Mouse (Mus musculus): ENCODE measurements around the gene Adamtsl4.

The Adamtsl4 gene

DNA sequence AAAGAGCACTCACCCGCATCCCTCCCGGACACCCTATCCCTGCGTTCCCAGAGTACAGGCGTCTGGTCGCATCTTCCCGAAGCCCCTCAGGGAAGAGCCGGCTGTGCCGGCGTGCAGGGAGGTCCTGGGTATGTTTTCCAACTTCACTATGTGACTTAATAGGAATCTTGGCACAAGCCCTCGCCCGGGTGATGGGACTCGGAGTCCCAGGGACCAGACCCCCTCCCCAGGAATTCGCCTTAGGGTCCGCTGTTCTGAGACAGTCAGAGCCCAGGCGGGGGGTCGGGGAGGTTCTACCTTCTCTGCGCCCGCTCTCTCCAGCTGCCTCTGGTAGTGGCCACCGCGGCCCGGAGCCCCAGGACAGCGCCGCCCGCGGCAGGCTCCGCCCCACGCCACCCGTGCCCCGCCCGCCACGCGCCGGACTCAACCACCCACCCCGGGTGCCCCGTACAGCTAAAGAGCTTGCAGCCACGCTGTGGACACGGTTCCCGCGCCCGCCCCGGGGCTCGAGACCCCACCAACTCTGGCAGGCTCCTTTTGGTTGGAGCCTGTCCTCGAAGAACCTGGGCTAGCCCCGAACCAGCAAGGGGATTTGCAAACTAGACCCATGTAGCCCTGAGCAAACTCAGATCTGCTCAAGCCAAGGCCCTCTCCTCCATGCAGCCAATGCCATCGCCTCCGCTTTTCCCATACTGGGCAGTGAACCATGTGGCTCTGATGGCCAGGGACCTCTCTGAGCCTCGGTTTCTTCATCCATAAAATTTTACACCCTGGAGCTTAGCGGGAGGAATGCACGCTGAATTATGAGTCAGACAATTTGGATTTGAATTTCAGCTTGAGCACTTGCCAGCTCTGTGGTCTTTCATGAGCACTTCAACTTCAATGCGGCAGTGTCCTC is at the start of gene Adamtsl4:
TSS of gene Adamtsl4 (minus strand) at position 394 of the 898 bp plus-strand sequence.
- DNase-seq: peak; percentile 46

DNA sequence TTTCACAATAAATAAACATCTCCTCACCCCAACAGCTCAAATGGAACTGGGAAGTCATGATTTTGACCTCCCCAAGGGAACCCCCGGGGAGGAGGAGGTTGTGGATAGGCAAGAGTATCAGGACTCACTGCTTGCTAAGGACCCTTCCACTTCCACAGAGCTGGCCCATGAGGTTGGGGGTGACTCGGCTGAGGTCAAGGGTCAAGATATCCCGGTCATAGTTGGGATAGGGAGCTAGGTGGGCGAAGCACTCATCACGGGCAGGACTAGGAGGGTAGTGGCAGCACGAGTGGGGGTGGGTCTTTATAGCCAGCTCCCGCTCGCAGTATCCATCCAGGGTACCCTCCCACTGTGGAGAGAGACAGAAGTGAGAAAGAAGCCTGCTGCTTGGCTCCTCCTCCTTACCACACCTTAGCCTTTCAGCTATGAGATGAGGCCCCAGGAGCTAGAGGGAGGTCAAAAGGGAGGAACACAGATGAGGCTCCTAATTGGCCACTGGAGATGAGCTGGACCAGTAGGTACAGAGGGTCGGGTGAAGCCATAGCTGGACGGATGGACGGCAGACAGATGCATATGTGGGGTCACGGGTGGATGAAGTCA is 47.5 kb upstream of the Adamtsl4 start:
- no peak for DNase-seq

DNA sequence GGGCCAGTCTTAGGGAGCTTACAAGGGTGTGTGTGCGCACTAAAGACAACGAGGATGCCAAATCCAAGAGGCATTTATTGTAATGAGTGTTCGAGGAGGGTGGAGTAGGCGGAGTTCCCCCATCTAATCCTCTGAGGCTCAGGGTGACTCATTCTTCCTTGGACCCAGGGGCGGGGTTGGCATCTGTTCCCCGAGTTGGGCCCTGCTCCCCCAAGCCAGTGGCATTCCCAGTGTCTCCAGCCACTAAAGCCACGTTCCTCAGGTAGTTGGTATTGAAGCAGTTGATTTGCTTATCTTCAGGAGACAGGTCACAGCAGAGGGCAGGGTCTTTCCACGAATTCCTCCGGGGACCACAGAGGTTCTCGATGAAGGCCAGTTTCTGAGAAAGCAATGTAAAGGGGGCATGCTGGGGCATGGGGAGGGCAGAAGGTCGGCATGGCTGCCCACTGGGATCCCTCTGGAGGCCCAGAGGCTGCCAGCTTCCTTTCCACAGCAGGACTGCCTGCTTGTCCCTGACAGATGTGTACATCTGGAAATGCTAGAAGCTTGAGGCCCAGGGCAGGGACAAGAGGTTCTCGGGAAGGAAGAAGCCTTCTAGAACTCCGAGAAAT is 46.5 kb upstream of the Adamtsl4 start:
- no peak for DNase-seq

DNA sequence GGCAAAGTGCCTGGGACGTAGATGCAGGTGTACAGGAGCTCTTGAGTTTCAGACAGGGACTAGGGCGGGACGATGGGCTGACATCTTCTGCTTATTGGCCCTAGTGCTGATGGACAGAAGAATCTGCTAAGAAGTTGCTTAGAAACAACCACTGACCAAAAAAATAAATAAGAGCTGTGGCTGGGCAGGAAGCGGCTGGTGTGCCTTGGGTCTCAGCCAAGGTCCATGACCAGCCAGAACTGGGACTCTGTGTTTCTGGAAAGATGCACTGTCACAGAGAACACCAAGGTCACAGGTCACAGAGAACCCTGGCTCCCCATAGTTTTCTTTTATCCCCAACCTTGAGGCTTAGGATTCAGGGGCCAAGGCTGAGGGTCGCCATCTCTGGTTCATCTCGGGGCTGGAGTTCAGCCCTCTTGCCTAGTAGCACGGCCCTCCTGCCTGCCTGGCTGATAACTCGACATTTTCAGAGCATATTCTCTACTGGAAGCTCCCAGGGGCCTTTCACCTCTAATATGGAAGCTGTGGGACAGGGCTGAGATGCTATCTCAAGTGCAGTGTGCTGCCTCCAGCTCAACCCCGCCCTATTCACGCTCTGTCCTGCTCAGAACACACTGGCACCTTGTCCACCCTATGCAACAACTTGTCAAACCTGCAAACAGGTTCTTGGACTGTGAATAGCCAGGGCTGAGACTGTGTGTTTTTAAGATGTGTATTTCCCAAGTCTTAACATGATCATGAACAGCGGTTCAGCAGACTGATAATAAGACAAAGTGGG is 45.2 kb upstream of the Adamtsl4 start:
- no peak for DNase-seq

DNA sequence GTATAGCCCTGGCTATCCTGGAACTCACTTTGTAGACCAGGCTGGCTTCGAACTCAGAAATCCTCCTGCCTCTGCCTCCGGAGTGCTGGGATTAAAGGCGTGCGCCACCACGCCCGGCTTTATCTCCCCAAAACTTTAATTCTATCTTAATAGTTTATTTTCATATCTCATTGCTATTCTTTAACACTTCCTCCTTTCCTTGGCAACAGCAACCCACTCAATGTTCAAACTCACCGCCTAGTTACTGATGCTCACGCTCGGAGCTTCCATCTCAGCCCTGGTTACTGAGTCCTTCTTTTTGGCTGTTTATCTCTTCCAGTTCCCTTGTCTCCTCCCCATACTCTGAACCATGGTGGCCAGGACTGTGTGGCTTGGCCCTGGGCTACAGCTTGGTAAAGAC is 44.6 kb upstream of the Adamtsl4 start:
- peak; percentile 18 for DNase-seq

DNA sequence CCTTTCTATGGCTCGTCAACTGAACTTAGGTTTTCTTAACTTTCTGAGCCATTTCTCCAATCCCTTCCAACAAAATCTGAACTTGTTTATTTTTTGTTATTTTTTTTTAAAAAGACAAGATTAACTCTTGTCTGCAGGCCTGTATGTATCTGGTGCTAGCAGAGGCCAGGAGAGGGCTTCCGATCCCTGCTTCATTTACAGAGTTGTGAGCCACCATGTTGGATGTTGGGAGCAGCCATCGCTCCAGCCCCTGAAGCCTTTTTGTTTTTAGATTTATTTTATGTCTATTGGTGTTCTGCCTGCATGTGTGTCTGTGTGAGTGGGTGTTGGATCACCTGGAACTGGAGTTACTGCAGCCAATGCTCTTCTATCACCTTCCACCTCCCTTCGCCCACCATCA is 44.1 kb upstream of the Adamtsl4 start:
- no peak for DNase-seq

DNA sequence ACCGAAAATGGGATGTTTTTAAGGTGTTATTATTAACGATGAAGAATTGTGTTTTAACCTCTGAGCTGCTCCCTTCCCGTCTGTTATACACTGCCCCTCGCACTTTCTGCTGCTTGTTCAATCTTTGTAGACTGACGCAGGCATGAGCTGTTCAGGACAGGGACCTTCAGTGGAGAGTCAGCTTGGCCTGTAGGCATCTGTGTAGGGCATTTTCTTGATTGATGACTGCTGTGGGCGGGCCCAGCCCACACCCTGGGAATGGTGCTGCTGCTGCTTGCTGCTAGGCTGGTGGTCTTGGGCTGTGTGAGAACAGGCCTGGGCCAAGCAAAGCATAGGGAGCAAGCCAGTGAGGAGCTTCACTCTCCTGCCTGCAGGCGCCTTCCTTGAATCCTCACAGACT is 42.7 kb upstream of the Adamtsl4 start:
- DNase-seq: no peak

DNA sequence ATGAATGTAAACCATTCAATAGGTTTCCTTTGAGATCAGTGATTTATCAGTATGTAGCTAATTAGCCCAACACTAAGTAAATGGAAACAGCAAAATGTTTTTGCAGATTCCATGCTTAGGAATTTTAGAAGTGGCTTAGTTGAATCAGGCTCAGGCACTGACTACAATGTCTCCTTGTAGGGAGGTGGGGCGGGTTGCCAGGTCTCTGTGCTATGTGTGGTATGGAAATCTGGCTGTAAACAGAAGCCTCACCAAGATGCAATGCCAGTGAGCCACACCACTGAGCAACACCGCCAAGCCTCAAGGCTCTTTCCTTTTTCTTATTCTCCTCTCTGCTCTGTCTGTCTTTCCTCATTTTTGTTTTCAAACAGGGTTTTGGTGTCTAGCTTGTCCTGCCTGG is 41.2 kb upstream of the Adamtsl4 start:
- DNase-seq: no peak

DNA sequence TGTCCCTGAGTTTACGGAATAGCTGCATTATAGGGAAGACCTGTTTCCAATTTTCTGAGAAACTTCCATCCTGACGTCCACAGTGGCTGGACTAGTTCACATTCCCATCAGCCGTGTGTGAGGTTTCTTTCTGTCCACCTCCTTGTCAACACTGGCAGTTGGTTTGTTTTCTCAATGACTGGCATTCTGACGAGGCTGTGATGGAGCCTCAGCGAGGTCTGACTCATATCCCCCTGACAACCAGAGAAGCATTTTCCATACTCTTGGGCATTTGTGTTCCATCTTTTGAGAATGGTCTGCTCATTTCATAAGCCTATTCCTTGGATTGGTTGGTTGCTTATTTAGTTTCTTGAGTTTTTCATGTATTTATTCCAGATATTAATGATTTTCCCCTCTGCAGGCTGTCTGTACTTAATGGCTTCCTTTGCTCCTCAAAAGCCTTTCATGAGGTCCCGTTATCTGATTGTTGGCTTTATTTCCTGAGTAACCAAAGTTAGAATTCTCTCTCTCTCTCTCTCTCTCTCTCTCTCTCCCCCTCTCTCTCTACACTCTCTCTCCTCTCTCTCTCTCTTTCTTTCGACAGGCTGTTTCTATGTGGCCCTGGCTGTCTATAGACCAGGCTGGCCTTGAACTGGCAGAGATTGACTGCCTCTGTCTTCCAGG is 39.1 kb upstream of the Adamtsl4 start:
- no peak for DNase-seq

DNA sequence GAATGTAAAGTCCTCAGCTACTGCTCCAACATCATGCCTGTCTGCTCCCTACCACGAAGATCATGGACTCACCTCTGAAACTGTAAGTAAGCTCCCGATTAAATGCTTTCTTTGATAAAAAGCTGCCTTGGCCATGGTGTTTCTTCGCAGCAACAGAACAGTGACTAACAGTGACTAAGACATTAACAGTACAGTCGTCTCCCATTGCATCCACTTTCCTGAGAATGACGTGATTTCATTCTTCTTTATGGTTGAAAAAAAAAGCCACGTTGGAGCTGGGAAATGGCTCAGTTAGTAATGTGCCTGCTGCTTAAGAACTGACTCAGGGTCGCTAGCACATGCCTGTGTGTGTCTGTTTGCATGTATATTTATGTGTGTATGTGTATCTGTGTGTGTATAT is 38.1 kb upstream of the Adamtsl4 start:
- DNase-seq: no peak

DNA sequence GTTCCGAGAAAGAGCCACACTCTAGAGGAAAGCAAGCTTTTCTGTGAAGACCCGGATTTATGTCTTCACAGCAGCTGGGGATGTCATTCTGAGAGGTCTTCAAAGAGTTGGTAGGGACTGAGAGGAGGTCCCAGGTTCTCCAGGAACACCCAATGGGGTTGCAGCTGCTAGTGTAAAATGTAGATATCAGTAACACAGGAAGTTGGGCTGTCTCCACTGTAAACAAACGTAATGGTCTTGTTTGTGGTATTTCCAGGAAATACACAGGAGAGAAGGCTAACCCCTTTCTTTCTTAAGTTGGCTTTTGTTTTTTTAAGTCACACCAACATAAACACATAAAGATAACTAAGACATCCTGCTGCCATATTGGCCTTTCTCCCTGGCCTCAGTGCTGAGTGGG is 34.7 kb upstream of the Adamtsl4 start:
- no peak for DNase-seq

DNA sequence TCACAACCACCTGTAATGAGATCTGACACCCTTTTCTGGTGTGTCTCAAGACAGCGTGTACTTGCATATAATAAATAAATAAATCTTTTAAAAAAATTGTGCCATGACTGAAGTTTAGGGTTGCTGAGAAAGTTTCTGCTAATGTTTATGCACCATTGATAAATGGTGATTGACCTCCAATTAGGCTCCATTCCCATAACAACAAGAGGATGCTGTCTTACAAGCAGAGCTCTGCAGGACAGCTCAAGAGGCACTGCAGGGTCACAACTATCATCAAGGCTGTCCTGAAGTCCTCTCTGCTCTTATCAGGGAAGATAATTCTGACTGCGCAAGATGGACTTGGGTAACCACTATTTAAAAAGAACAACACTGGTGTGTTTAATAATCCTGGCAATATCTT is 30.4 kb upstream of the Adamtsl4 start:
- DNase-seq: no peak

DNA sequence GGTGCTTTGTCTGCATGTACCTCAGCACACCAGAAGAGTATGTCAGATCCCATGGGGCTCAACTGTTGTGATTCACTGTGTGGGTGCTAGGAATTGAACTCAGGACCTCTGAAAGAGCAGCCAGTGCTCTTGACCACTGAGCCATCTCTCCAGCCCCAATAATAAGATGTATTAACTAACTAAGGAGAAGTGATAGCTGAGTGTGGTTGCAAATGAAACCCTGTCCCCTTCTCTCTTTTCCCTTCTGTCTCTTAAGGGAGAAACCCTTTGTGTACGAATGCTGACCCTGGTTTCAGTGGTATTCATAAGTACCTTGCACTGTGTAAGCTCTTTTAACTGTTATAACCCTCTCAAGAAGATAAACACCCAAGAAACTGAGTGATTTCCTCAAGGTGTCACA is 28.4 kb upstream of the Adamtsl4 start:
- no peak for DNase-seq

DNA sequence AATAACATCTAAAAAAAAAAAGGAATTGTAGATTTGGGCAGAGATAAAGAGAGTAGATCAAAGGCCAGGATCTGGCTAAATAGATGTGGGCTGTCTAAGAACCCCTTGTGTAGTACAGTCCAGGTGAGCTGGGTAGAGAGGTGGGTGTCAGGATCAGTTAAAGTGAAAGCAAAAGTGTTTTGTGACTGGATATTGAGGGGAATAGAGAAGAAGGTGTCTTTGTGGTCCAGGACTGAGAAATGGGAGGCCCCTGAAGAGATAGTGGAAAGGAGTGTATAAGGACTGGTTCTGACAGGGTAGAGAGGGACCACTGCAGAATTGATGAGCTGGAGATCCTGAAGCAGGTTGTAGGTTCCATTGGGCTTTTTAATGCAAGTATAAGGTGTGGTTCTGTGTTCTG is 22.2 kb upstream of the Adamtsl4 start:
- DNase-seq: no peak

DNA sequence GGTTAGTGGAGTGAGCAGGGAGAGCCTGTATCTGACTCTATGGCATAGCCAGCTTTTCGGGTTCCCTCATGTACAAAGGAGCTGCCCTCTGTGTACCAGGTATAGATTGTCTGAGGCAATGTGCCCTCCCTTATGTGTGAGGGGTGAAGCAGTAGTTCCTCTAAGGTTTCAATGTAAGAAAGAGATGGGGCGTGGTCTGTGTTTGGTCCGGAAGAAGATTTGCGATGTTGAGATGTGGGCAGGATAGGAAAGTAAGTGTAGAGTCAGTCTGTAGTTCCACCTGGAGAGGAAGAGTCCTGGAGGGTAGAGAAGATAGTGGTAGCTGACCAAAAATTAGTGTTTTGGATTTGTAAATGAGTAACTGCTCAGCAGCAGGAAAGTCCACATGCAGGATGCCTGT is 21.3 kb upstream of the Adamtsl4 start:
- DNase-seq: no peak

DNA sequence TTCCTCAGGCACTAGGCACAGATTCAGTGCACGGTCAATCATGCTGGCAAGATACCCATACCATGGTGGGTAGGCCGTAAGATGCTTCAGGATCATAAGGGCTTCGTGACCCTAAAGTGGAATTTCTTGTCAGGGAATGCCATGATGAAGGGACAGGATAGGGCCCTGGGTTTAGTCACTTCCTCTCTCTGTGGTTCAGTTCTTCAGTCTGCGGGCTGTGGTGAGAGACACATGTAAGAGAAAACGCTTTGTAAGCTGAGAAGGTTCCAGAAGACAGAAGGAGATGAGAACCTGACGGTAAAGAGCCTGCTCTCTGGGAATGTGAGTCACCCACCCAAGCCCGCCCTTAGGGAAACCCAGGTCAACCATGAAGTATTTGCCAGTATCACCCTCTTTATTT is 19.8 kb upstream of the Adamtsl4 start:
- no peak for DNase-seq

DNA sequence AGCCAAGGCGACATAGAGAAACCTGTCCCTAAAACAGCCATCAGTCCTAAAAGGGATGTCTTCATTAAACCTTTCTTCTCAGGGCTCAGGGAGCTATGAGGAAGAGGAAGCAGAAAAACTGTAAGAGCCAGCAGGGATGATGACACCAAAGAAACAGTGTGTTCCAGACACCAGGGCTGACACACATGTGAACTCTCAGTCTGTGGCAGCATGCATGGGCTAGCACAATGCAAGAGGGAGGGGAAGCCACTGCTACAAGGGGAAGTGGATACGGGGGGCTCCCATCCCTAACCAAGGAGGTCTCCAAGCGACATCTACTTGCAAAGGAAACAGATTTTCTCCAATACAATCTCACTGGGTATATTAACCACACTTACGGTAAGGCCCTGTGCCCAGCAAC is 18.6 kb upstream of the Adamtsl4 start:
- DNase-seq: no peak

DNA sequence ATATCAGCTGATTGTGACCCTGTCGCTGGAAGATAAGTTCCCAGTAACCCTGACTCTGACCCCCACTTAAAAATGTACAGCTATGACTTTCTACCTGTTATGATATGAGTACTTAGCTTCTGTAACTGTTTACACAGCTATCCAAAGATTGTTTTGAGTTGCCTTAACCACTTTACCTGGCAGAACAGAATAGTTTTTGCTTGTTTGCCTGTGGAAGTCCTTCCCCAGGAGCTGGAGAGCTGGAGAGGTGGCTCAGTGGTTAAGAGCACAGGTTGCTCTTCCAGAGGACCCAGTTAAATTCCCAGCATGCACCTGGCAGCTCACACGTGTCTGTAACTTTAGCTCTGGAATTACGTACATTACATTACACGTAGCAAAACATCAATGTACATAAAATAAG is 16.9 kb upstream of the Adamtsl4 start:
- DNase-seq: no peak

DNA sequence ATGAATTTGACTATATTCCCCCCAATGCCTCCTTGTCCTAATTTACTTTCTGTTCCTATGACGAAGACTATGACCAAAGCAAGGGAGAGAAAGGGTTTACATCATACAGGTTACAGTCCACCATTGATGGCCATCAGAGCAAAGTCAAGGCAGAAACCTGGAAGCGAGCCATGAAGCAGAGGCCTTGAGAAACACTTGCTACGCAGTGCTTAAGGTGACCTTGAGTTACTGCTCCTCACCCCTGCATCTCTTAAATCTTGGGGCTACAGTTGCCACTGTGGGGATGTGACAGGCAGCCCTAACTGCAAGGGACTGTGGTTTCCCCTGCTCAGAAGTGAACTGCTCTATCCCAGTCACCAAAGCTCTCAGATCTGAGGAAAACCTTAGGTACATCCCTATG is 15.6 kb upstream of the Adamtsl4 start:
- DNase-seq: no peak

DNA sequence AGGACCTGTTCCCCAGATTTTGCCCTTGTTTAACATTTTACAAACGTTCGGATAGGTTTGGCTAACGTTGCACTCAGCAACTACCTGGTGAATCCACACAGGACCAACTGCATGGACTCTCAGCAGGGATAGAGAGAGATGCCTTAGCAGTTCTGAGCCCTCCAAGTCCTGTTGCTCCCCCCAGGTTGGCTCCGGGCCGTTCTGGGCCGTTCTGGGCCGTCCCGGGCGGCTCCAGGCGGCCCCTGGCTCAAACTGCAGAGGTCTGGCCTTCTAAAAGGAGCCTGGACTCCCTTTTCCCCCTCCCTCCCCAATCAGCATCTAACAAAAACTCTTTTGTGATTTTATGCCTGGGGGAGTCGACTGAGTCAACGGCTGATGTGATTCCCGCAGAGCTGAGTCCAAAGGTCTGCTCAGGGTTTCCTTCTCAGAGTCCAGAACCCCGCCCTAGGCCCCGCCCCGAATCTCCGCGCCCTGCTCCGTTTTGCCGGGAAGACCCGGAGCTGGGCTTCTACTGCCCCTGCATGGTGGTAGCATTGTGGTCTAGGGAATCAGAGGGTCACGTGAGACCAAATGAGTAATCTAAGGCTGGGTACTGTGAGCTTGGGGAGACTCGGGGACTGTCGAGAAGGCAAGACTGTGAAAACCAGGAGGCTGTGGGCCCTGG is 14.3 kb upstream of the Adamtsl4 start:
- DNase-seq: peak; percentile 50

DNA sequence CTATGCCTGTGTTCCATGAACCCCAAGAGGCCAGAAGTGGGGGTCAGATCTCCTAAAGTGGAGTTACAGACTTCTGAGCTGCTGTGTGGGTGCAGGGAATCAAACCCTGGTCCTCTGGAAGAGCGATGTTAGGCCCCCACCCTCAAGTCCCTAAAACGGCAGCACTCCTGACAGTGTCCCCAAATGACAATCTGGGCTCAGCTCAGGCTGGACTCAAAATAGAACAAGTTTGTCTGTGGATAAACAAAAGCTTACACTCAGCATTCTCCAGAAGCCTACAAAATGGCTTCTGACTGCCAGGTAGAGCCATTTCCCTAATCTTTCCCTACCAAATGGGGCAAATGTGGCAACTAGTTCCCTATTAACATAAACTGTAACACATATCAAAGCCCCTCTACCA is 13.4 kb upstream of the Adamtsl4 start:
- DNase-seq: no peak

DNA sequence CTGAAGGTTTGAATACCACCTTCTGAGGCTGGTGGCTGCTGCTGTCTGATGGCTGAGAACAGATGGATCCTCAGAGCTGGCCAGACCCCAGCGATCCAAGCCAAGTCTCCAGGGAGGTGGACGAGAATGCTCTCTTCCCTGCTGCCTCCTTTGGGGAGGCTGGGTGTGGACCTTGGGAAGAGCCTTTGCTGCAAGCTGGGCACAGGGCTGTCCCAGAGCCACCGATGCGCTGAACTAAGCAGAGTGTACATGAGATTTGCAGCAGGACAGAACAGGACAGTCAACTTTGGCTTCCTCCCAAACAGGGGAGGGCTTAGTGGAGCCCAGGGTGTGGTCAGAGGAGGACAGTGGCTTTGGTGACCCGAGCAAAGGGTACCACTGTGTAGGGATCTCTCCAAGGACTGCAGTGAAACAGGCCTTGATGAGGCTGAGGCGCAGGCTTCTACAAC is 12.5 kb upstream of the Adamtsl4 start:
- DNase-seq: no peak
